Mouse (Mus musculus) duodenum, adult 2 months (tissue): ENCODE results near the gene Bloc1s3. TPM values are rescaled to one million over a fixed set of nuclear protein-coding genes. Genes with fewer than 3 reads are reported as not detected.

ENCODE experiments used
- polyA plus RNA-seq: library from polyadenylated mRNA; depleted of rRNA; stranded (reverse); fragments of >200 nt; gene quantifications from 2 replicates; pipeline ENCODE4 v1.2.3, GENCODE M21; 2012; ENCODE audit warnings: low replicate concordance; rRNA removed

The Bloc1s3 gene
- polyA plus RNA-seq: 10.5 and 31.4 TPM in 2 replicates

GRCm38 (mm10) chr7:19508150-19508923, at the start of gene Bloc1s3, which contains the start of gene Trappc6a:
TSS of gene Bloc1s3 (minus strand) at chr7:19508367.
TSS of gene Trappc6a (plus strand) at chr7:19508395.

GRCm38 (mm10) chr7:19517652-19518365, 9.6 kb upstream of the Bloc1s3 start, which contains the start of gene Nkpd1:
TSS of gene Nkpd1 (plus strand) at chr7:19517838.

GRCm38 (mm10) chr7:19462884-19463381, 45.2 kb downstream of the Bloc1s3 start, which contains the start of gene Exoc3l2:
TSS of gene Exoc3l2 (plus strand) at chr7:19463331.

GRCm38 (mm10) chr7:19458591-19459111, 49.5 kb downstream of the Bloc1s3 start, which contains the start of gene Mark4:
TSS of gene Mark4 (minus strand) at chr7:19458821.

Other genes starting within 250 kb of the Bloc1s3 start
- gene Vasp, start 236.6 kb downstream of the Bloc1s3 start, polyA plus RNA-seq: 436 and 468 TPM in 2 replicates
- 1.4 and 23.4 TPM in 2 replicates for gene Ppm1n, start 228.3 kb downstream of the Bloc1s3 start, polyA plus RNA-seq
- 13.4 and 16.6 TPM in 2 replicates for gene Rtn2, start 225.7 kb downstream of the Bloc1s3 start, polyA plus RNA-seq
- gene Fosb, start 198.3 kb downstream of the Bloc1s3 start, polyA plus RNA-seq: 0.99 and 6.4 TPM in 2 replicates
- gene Ercc1, start 163.6 kb downstream of the Bloc1s3 start, polyA plus RNA-seq: 14.9 and 16.2 TPM in 2 replicates
- gene Cd3eap, start 148.9 kb downstream of the Bloc1s3 start, polyA plus RNA-seq: 1.9 and 5.3 TPM in 2 replicates
- 7.7 and 8.8 TPM in 2 replicates for gene Ppp1r13l, start 148.6 kb downstream of the Bloc1s3 start, polyA plus RNA-seq
- 37.5 and 41.5 TPM in 2 replicates for gene Ercc2, start 126.4 kb downstream of the Bloc1s3 start, polyA plus RNA-seq
- 1.2 and 2.1 TPM in 2 replicates for gene Klc3, start 104.3 kb downstream of the Bloc1s3 start, polyA plus RNA-seq
- gene Ckm, start 103.6 kb downstream of the Bloc1s3 start, polyA plus RNA-seq: 51.7 and 59.9 TPM in 2 replicates
- 15.0 and 33.5 TPM in 2 replicates for gene Mark4, start 49.5 kb downstream of the Bloc1s3 start, polyA plus RNA-seq
- gene Exoc3l2, start 45.0 kb downstream of the Bloc1s3 start, polyA plus RNA-seq: 5.1 and 11.1 TPM in 2 replicates
- gene Trappc6a, start within 50 bp of the Bloc1s3 start, polyA plus RNA-seq: 159 and 195 TPM in 2 replicates
- gene Nkpd1, start 9.5 kb upstream of the Bloc1s3 start, polyA plus RNA-seq: 0.15 and 0.18 TPM in 2 replicates
- gene Ppp1r37, start 54.7 kb upstream of the Bloc1s3 start, polyA plus RNA-seq: 99.5 and 166 TPM in 2 replicates
- 3.9 and 4.8 TPM in 2 replicates for gene Zfp296, start 68.9 kb upstream of the Bloc1s3 start, polyA plus RNA-seq
- gene Gemin7, start 69.2 kb upstream of the Bloc1s3 start, polyA plus RNA-seq: 94.7 and 164 TPM in 2 replicates
- gene Clasrp, start 96.1 kb upstream of the Bloc1s3 start, polyA plus RNA-seq: 168 and 347 TPM in 2 replicates
- gene Relb, start 121.1 kb upstream of the Bloc1s3 start, polyA plus RNA-seq: 41.9 and 115 TPM in 2 replicates
- 104 and 143 TPM in 2 replicates for gene Clptm1, start 156.7 kb upstream of the Bloc1s3 start, polyA plus RNA-seq
- 950 and 3,249 TPM in 2 replicates for gene Apoc2, start 169.6 kb upstream of the Bloc1s3 start, polyA plus RNA-seq
- gene Gm44805, start 173.1 kb upstream of the Bloc1s3 start, polyA plus RNA-seq: 1.4 TPM in 1 of 2 replicates, not detected in the other
- gene Apoc4, start 173.1 kb upstream of the Bloc1s3 start, polyA plus RNA-seq: 0.36 and 1.9 TPM in 2 replicates
- 0.72 and 1.2 TPM in 2 replicates for gene Apoc1, start 184.3 kb upstream of the Bloc1s3 start, polyA plus RNA-seq
- 286 and 462 TPM in 2 replicates for gene Apoe, start 190.8 kb upstream of the Bloc1s3 start, polyA plus RNA-seq
- 95.8 and 122 TPM in 2 replicates for gene Tomm40, start 207.1 kb upstream of the Bloc1s3 start, polyA plus RNA-seq
- gene Nectin2, start 242.1 kb upstream of the Bloc1s3 start, polyA plus RNA-seq: 232 and 247 TPM in 2 replicates